Mouse (Mus musculus) heart, adult 8-10 months (tissue): Measurements from ENCODE around the gene Ergic3. TPM values are rescaled to one million over a fixed set of nuclear protein-coding genes. Genes with fewer than 3 reads are reported as not detected.

ENCODE experiments used
- DNase-seq: peaks from one replicate; pipeline ENCODE4 v3.0.0; 2022; ENCODE audit warnings: low spot score
- total RNA-seq, 4 experiments: library from RNA; stranded (reverse); gene quantifications; 2 replicates each; pipeline ENCODE4 v1.2.4; 2022

Gene Ergic3
- total RNA-seq, result 10 to 100 TPM; 58.2 to 67.2 (median 66.3) TPM

- peak; percentile 97 for DNase-seq
Observed at GRCm38 (mm10) chr2:156007888-156008532, at the start of gene Ergic3, which contains the start of gene 6430550D23Rik. TSS of gene Ergic3 (plus strand) at chr2:156008045. TSS of gene 6430550D23Rik (minus strand) at chr2:156007977.

DNA sequence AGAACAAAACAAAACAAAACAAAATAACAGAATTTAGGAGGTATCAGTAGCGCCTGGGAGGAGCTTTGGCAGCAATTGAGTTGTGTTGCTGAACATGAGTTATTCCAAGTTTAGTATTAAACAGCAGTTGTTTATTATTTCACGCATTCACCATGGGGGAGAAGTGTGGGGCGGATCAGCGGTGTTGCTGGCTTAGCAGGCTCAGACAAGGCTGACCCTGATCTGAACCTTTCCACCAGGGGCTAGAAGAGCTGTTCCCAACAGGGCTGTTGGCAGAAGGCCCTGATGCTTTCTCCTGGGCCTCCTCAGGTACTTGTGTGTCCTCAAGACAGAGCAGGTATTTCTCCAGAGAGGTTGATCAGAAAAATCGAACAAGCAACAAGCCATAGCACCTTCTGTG is 47.9 kb upstream of the Ergic3 start:
- DNase-seq, result no peak

DNA sequence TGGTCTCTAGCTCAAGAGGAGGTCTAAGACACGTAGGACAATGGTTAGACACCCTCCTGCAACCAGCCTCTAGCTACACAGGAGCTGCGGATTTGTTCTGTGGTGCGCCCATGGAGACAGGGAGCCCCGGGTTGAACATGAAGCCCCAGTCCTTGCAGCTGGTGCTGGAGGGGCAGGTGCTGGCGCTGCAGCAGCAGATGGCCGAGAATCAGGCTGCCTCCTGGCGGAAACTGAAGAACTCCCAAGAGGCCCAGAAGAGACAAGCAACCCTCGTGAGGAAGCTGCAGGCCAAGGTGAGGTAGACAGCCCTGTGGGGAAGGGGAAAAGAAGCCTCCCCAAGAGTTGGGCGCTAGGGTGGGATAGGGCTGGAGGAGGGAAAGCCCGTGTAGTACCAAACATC is 46.0 kb upstream of the Ergic3 start:
- no peak for DNase-seq

DNA sequence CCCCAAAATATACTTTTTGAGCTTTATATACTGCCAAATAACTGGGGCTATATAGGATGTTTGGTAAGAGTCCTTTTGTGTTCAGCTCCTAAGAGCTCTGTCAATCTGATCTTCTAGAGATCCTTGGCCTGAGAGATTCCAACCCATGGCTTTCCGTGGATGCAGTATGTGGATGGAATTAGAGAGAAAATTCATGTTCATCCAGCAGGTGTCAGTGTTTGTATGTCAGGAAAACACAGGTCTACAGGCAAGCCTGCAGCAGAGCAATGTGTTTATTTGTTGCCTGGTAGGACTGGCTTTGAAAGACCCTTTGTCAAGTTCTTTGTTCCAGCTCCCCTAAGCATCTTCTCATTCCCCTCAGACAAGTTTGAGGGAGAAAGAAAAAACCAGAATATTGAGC is 44.9 kb upstream of the Ergic3 start:
- no peak for DNase-seq

DNA sequence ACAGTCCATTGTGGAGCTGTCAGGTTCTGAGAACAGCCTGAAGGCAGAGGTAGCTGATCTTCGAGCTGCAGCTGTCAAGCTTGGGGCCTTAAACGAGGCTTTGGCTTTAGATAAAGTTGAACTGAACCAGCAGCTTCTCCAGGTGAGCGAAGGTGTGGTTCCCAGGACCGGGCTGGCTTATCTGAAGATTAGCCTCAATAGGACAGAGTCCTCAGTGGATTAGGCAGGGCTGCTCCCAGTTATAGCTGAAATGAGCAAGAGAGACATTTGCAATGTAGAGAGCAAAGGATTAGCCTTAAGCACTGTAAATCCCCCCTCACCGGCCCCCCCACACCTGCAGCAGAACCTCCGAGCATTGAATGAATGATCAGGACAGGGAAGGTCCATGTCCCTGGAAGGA is 34.5 kb upstream of the Ergic3 start:
- DNase-seq, result no peak

- no peak for DNase-seq
Observed at GRCm38 (mm10) chr2:155974087-155974731, 33.6 kb upstream of the Ergic3 start.

DNA sequence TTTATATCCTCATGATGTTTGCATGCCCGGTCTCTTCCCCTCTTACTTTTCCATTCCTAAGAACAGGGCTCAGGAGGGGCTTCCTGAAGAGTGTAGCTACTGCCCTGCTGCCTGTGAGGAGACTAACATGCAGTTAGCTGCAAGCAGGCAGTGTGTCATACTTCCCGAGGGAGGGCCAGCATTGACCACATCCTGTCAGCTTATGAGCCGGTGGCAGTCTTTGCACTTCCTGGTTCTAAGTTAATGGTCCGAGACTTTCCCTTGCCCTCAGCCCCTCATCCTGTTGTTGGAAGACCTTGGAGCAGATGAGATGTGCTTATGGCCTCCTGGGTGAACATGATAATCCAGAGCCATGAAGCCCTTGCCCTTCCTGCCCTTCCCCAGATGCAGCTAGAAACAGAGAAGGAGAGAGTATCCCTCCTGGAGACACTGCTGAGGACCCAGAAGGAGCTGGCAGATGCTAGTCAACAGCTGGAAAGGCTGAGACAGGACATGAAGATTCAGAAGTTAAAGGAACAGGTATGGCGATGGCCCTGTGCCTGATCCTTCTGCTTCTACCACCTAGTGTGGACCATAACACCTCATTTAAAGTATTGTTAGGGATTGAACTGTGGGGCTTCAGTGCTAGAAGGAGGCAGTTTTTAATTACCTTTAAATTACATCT is 28.4 kb upstream of the Ergic3 start:
- DNase-seq, result peak; percentile 65

- no peak for DNase-seq
Observed at GRCm38 (mm10) chr2:155985776-155986175, 22.1 kb upstream of the Ergic3 start.

DNA sequence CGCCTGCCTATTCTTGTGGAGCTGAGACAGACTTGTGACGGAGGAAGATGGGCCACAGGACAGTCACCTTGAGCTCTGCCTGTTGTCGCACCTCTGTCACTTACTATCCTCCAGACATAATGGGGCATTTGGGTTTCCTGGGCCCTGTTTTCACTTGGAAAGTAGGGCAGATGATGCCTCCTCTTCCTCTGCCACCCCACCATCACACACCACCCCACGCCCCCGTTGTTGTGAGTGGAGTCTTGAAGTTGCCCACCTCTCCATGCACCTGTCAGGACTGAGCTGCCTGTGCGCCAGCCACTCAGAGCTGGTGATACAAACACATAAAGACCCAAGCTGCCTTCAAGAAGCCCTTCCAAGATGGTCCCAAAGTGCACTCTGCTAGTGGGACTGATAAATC is 20.7 kb upstream of the Ergic3 start:
- DNase-seq, result no peak

DNA sequence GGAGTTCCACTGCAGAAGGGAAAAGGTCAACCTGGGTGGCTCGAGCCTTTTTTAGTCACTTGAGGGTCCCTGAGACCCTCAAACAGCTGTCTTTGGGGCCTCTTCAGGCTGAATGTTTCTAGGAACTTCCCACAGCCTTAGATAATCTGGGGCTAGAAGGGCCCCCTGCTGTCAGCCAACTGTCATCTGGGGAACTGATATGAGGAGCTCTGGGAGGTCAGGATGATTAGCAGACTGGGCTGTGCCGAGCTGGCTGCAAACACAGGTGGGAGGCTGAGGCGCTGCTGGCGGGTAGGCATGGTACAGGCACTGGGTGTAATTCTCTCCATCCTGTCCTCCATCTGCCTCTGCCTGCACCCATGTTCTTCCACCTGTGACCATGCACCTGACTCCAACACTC is 18.8 kb upstream of the Ergic3 start:
- DNase-seq, result no peak

GRCm38 (mm10) chr2:155991151-155991550 is 16.7 kb upstream of the Ergic3 start:
- no peak for DNase-seq

DNA sequence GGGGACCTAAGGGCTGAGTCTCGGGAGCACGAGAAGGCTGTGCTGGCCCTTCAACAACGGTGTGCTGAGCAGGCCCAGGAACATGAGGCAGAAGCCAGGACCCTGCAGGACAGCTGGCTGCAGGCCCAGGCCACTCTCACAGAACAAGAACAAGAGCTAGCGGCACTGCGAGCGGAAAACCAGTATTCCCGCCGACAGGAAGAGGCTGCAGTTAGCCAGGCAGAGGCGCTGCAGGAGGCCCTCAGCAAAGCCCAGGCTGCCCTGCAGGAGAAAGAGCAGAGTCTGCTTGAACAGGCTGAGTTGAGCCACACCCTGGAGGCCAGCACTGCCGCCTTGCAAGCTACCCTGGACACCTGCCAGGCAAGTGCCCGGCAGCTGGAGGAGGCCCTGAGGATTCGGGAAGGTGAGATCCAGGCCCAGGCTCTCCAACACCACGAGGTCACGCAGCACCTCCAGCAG is 16.0 kb upstream of the Ergic3 start:
- DNase-seq, result peak; percentile 21

DNA sequence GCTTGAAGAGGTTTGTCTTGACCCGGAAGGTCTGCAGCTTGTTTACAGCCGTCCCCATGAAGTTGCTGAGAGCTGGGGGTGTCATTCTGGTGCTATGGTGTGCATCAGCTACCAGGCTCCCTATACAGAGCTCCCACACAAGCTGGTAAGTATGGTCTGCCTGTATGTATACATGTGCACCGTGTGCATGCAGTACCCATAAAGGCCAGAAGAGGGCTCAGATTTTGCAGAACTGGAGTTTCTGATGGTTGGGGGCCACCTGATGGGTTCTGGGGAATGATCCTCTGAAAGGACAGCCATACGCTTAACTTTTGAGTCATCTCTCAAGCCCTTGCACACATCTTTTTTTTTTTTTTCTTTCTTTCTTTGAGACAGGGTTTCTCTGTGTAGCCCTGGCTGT is 2.5 kb upstream of the Ergic3 start:
- no peak for DNase-seq

DNA sequence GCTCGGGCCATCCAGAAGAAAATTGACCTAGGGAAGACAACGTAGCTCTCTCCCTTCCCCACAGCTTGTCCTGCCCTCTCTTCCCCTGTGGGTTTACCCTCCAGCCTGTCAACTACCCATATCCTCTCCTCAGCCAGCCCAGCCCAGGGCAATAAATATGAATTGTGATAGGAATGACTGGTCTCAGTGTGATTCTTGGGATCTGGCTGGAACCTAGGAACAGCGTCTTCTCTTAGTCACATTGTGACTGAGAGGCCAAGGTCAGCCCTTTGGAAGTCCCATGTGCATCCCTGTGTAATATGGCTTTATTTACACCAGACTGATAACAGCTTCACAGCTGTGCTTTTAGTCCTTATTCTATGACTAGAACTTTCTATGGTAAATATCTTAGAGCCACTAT is 10.3 kb downstream of the Ergic3 start:
- no peak for DNase-seq

DNA sequence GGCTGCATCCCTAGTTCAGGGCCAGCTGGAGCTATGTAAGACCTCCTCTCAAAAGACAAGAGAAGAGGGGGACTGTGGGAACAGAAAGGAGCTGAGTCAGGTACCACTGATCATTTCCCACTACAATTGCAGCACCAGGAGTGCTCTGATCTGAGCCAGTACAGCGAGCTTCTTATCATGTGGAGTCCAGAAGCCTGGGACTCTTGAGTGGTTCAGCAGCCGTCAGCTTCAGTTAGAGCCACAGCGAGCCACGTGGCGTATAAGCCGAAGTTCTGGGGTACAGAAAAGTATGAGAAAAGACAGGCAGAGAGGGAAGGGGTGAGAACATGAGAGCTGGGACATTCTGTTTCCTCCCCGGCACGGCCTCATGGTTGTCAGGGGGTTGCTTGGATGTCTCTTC is 13.4 kb downstream of the Ergic3 start:
- no peak for DNase-seq

DNA sequence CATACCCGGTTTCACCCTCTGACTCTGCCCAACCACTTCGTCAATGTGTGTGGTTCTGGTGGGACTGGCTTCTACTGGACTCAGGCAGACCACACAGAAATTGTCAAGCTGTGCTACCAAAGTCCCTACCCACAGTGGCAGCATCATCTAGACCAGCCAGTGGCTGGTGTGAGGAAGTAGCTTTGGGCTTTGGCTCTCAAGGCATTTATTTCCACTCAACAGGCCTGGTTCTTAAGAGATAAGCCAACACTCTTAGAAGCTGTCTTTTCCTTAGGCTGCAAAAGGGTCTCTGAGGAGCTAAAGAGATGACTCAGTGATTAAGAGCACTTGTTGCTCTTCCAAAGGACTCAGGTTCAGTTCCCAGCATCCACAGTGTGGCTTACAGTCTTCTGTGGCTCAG is 13.9 kb downstream of the Ergic3 start:
- DNase-seq, result no peak

GRCm38 (mm10) chr2:156025482-156025881 is 17.6 kb downstream of the Ergic3 start:
- no peak for DNase-seq

GRCm38 (mm10) chr2:156039390-156039789 is 31.5 kb downstream of the Ergic3 start:
- no peak for DNase-seq

DNA sequence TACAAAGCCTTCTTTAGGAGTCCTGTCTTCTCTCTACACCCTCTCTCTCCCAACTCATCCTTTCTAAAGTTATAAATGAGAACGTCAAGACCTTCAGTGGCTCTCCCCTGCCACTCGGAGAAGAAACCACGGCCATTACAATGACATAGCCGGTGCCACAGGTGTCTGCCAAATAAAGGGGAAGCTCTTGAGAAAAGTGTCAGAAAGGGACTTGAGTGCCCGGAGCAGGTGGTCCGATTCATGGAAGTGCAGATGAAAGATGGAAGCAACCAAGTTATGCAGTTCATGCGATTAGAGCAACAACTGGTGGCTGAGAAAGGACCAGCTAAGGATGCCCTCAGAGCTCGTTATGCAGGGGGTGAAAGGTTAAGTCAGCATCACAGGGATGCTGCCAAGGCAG is 35.1 kb downstream of the Ergic3 start:
- no peak for DNase-seq

GRCm38 (mm10) chr2:156047929-156048328 is 40.1 kb downstream of the Ergic3 start:
- no peak for DNase-seq

GRCm38 (mm10) chr2:156052816-156053215 is 45.0 kb downstream of the Ergic3 start, which contains the start of gene Fer1l4:
TSS of gene Fer1l4 (minus strand) at chr2:156052947.
- no peak for DNase-seq

- peak; percentile 38 for DNase-seq
Observed at GRCm38 (mm10) chr2:156065099-156066041, 57.5 kb downstream of the Ergic3 start, which contains the start of gene Spag4. TSS of gene Spag4 (plus strand) at chr2:156065175.
